Comparison of ENCODE assay signal across 15 mouse cellular contexts in the genomic region with DNA sequence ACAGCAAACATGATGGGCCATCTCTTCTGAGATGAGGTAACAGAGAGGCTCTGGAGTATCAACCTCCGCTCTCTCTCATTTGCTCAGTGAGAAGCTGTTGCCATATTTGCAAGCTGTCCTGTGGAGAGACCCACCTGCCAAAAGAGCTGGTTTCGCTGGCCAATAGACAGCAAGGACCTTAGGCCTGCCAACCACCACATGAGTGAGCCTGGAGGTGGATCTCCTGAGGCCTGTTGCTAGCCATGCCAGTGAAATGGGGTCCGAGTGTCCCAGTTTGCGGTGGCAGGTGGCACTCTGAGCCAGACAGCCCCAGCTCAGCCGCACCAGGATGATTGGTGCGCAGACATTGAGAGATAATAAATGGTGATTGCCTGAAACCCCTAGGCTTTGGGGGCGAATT.
"Had no signal": no experiment of that assay in that cellular context is flagged by ENCODE, and none has a peak within 500 bp of the region (broad histone marks: within the 10 kb centered on the region; RNA-seq: fewer than 3 reads in every experiment).

No protein-coding gene starts in this region.

- H3K4me3 ChIP-seq: limb, embryonic 10.5 days; liver, embryonic 12.5 days; megakaryocyte, embryonic 14.5 days had no signal

- H3K4me1 ChIP-seq: liver, embryonic 12.5 days; megakaryocyte, embryonic 14.5 days had no signal

- H3K36me3 ChIP-seq: limb, embryonic 10.5 days; liver, embryonic 12.5 days had no signal

- H3K27ac ChIP-seq: kidney, postnatal 0 days; limb, embryonic 10.5 days; liver, embryonic 12.5 days; macrophage had no signal

- DNase-seq: kidney, adult 9 months; kidney, postnatal 36 days; layer of hippocampus, adult 9-11 months; lung, embryonic 14.5 days; lung, postnatal 14 days; right cerebral cortex, postnatal 25 days; thymus, adult 18-20 months; thymus, postnatal 14 days had no signal

- H3K9me3 ChIP-seq: limb, embryonic 10.5 days; liver, embryonic 12.5 days had no signal

- H3K4me2 ChIP-seq: liver, embryonic 12.5 days; lung, embryonic 14.5 days; midbrain, embryonic 11.5 days had no signal

- H3K9ac ChIP-seq: liver, embryonic 12.5 days; lung, embryonic 14.5 days had no signal

- H3K27me3 ChIP-seq: liver, embryonic 12.5 days; megakaryocyte, embryonic 14.5 days had no signal

- ATAC-seq: liver, embryonic 12.5 days; midbrain, embryonic 16.5 days had no signal
